In genomic region chr14:30519323-30519722, GRCm38 (mm10) we compare ENCODE assay signal across 24 mouse cellular contexts. TPM values are rescaled to one million over a fixed set of nuclear protein-coding genes. Genes with fewer than 3 reads are reported as not detected.
DNase-seq lines count a peak whose midpoint lies in the region; ATAC-seq and TF ChIP-seq lines count a peak whose summit lies in the region.
"Had no signal": no experiment of that assay in that cellular context is flagged by ENCODE, and none has a peak within 500 bp of the region (broad histone marks: within the 10 kb centered on the region; RNA-seq: fewer than 3 reads in every experiment).

No protein-coding gene starts in this region.

- H3K9ac ChIP-seq in lung, postnatal 0 days (replicated peaks; ENCODE audit: low read depth), result no peak overlapping the region
- H3K9ac ChIP-seq: embryonic facial prominence, embryonic 13.5 days; embryonic facial prominence, embryonic 15.5 days; forebrain, embryonic 12.5 days had no signal

- TF ChIP-seq CTCF in layer of hippocampus, adult 2 months (conservative IDR thresholded peaks at IDR 0.05), result no peak
- no peak for TF ChIP-seq CTCF in lung, postnatal 0 days (IDR thresholded peaks at IDR 0.05)

- no peaks in the 10 kb centered on the region for H3K4me1 ChIP-seq in lung, postnatal 0 days (ENCODE audit: insufficient read depth, low read depth, low read length)
- H3K4me1 ChIP-seq: embryonic facial prominence, embryonic 13.5 days; embryonic facial prominence, embryonic 15.5 days; forebrain, embryonic 10.5 days; forebrain, embryonic 12.5 days had no signal

- H3K27ac ChIP-seq in layer of hippocampus, adult 2 months, result peak overlapping the region; percentile 67
- no peak overlapping the region for H3K27ac ChIP-seq in lung, postnatal 0 days (ENCODE audit: low read length)
- H3K27ac ChIP-seq: embryonic facial prominence, embryonic 13.5 days; embryonic facial prominence, embryonic 15.5 days; forebrain, embryonic 10.5 days; forebrain, embryonic 12.5 days had no signal

- no peak for TF ChIP-seq EP300 in lung, postnatal 0 days (IDR thresholded peaks at IDR 0.05)

- no peak overlapping the region for H3K4me2 ChIP-seq in lung, postnatal 0 days (replicated peaks; ENCODE audit: low read depth, low read length)
- H3K4me2 ChIP-seq: embryonic facial prominence, embryonic 13.5 days; embryonic facial prominence, embryonic 15.5 days; forebrain, embryonic 12.5 days had no signal

- H3K27me3 ChIP-seq in lung, postnatal 0 days (replicated peaks; ENCODE audit: insufficient read depth, low read length), result no peaks in the 10 kb centered on the region
- H3K27me3 ChIP-seq: embryonic facial prominence, embryonic 13.5 days; embryonic facial prominence, embryonic 15.5 days; forebrain, embryonic 12.5 days had no signal

- peaks cover 37% of the 10 kb centered on the region for H3K36me3 ChIP-seq in lung, postnatal 0 days (ENCODE audit: insufficient read depth, low read length)

- no peak overlapping the region for H3K4me3 ChIP-seq in layer of hippocampus, adult 2 months
- no peak overlapping the region for H3K4me3 ChIP-seq in lung, postnatal 0 days (ENCODE audit: low read depth, low read length)
- H3K4me3 ChIP-seq: embryonic facial prominence, embryonic 13.5 days; embryonic facial prominence, embryonic 15.5 days; erythroblast, embryonic 14.5 days; forebrain, embryonic 10.5 days; forebrain, embryonic 12.5 days had no signal

- WGBS in lung, postnatal 0 days, result 77% methylated on average over 5 of the region's 5 CpGs

- H3K9me3 ChIP-seq in lung, postnatal 0 days (ENCODE audit: low read length), result no peaks in the 10 kb centered on the region
- H3K9me3 ChIP-seq: embryonic facial prominence, embryonic 13.5 days; embryonic facial prominence, embryonic 15.5 days; forebrain, embryonic 10.5 days; forebrain, embryonic 12.5 days had no signal

- no peak for DNase-seq in layer of hippocampus, adult 2 months (ENCODE audit: low spot score in 2 of 2)
- no peak for DNase-seq in layer of hippocampus, postnatal 36 days
- peak; percentile 54 for DNase-seq in lung, postnatal 10 days
- DNase-seq in lung, postnatal 0 days (ENCODE audit: low spot score), result no peak
- peak; percentile 11 to 53 for DNase-seq in lung, postnatal 4 days
- DNase-seq in lung, adult 18-20 months, result no peak
- DNase-seq: adrenal gland, adult 2 months; adrenal gland, postnatal 10 days; adrenal gland, postnatal 25 days; cerebellum, adult 11 months; cerebellum, adult 18-20 months; cerebellum, adult 8-10 months; cerebellum, adult 9-11 months; cerebellum, postnatal 14 days; cerebellum, postnatal 36 days; embryo, embryonic 11 days had no signal

- ATAC-seq in lung, postnatal 0 days, result no peak
- ATAC-seq: forebrain, embryonic 14.5 days had no signal

RNA-seq across cellular contexts. Expression of gene Cacna1d, which starts 28.1 kb away (rescaled TPM):
- 10 to 100 TPM; 51.9 to 52.2 TPM for total RNA-seq in layer of hippocampus, adult 2 months (2021)
- 10 to 100 TPM; 41.8 to 60.0 TPM for total RNA-seq in layer of hippocampus, postnatal 36 days (2021)
- 12.5 and 14.8 TPM in 2 replicates for polyA plus RNA-seq in lung, postnatal 0 days (2015; fragmentation: Nextera tagmentation; extraction: Ambion mirVana)
- total RNA-seq: MEL had no signal
- polyA plus RNA-seq: C2C12; erythroblast, embryonic 14.5 days had no signal

RNA-seq across cellular contexts. Expression of gene Tkt, which starts 28.8 kb away (rescaled TPM):
- total RNA-seq in layer of hippocampus, adult 2 months (2021), result 100 to 1,000 TPM; 162 to 164 TPM
- total RNA-seq in layer of hippocampus, postnatal 36 days (2021), result 100 to 1,000 TPM; 147 to 168 TPM
- 121 and 132 TPM in 2 replicates for polyA plus RNA-seq in lung, postnatal 0 days (2015; fragmentation: Nextera tagmentation; extraction: Ambion mirVana)

RNA-seq across cellular contexts. Expression of gene Dcp1a, which starts 40.0 kb away (rescaled TPM):
- total RNA-seq in layer of hippocampus, adult 2 months (2021), result 10 to 100 TPM; 22.7 to 23.0 TPM
- total RNA-seq in layer of hippocampus, postnatal 36 days (2021), result 10 to 100 TPM; 20.0 to 24.8 TPM
- 8.8 and 9.0 TPM in 2 replicates for polyA plus RNA-seq in lung, postnatal 0 days (2015; fragmentation: Nextera tagmentation; extraction: Ambion mirVana)

Comparison
In these comparisons a context has a peak if more than half of its experiments do, and no peak if none do; other contexts are left out.
1. DNase-seq: peak in lung, postnatal 10 days (single experiment) and lung, postnatal 4 days (2 of 2); none in layer of hippocampus, adult 2 months (0 of 2), layer of hippocampus, postnatal 36 days (0 of 2), lung, postnatal 0 days (single experiment) and lung, adult 18-20 months (0 of 2).